Mouse (Mus musculus) CH12.LX (cell line): Measurements from ENCODE around the gene Zswim5.

Experiments used
- CHD2 ChIP-seq: IDR thresholded peaks from 2 replicates; pipeline ENCODE4 v1.6.1; 2011; ENCODE audit warnings: low read length, improper control_type of control experiment
- EP300 ChIP-seq: IDR thresholded peaks from 2 replicates; pipeline ENCODE4 v1.6.1; 2011; ENCODE audit warnings: low read length, improper control_type of control experiment
- JUN ChIP-seq: IDR thresholded peaks from 2 replicates; pipeline ENCODE4 v1.6.1; 2011; ENCODE audit warnings: low read depth, mild to moderate bottlenecking, low read length, improper control_type of control experiment, moderate library complexity; ENCODE audit not compliant: insufficient read depth
- JUND ChIP-seq: conservative IDR thresholded peaks from 2 replicates; pipeline ENCODE4 v1.6.1; 2011; ENCODE audit warnings: low read depth, low read length, improper control_type of control experiment
- MAFK ChIP-seq: IDR thresholded peaks from 2 replicates; pipeline ENCODE4 v1.6.1; 2011; ENCODE audit warnings: low read length, improper control_type of control experiment; ENCODE audit not compliant: insufficient replicate concordance
- MAZ ChIP-seq: IDR thresholded peaks from 2 replicates; pipeline ENCODE4 v1.6.1; 2012; ENCODE audit warnings: low read depth, mild to moderate bottlenecking, inconsistent platforms, low read length, improper control_type of control experiment, moderate library complexity
- NELFE ChIP-seq: IDR thresholded peaks from 2 replicates; pipeline ENCODE4 v1.6.1; 2011; ENCODE audit warnings: low read depth, low read length, improper control_type of control experiment
- POLR2A ChIP-seq: IDR thresholded peaks from 2 replicates; pipeline ENCODE4 v1.6.1; 2011; ENCODE audit warnings: low read depth, mild to moderate bottlenecking, improper control_type of control experiment, low read length
- POLR2AphosphoS2 ChIP-seq: IDR thresholded peaks from 2 replicates; pipeline ENCODE4 v1.6.1; 2011; ENCODE audit warnings: low read depth, low read length, improper control_type of control experiment
- USF2 ChIP-seq: conservative IDR thresholded peaks from 2 replicates; pipeline ENCODE4 v1.6.1; 2011; ENCODE audit warnings: low read depth, low read length, improper control_type of control experiment
- ZNF384 ChIP-seq: IDR thresholded peaks from 2 replicates; pipeline ENCODE4 v1.6.1; 2012; ENCODE audit warnings: low read depth, low read length, improper control_type of control experiment, inconsistent platforms

- TF ChIP-seq ZNF384 (no peak), JUND (no peak), EP300 (no peak), JUN (no peak), USF2 (no peak), CHD2 (no peak), NELFE (no peak), MAZ (no peak), POLR2A (no peak), MAFK (no peak), POLR2AphosphoS2 (no peak)
These were observed 20.0 kb upstream of the Zswim5 start for GRCm38 (mm10) chr4:116857203-116857602.
